In the genomic region with DNA sequence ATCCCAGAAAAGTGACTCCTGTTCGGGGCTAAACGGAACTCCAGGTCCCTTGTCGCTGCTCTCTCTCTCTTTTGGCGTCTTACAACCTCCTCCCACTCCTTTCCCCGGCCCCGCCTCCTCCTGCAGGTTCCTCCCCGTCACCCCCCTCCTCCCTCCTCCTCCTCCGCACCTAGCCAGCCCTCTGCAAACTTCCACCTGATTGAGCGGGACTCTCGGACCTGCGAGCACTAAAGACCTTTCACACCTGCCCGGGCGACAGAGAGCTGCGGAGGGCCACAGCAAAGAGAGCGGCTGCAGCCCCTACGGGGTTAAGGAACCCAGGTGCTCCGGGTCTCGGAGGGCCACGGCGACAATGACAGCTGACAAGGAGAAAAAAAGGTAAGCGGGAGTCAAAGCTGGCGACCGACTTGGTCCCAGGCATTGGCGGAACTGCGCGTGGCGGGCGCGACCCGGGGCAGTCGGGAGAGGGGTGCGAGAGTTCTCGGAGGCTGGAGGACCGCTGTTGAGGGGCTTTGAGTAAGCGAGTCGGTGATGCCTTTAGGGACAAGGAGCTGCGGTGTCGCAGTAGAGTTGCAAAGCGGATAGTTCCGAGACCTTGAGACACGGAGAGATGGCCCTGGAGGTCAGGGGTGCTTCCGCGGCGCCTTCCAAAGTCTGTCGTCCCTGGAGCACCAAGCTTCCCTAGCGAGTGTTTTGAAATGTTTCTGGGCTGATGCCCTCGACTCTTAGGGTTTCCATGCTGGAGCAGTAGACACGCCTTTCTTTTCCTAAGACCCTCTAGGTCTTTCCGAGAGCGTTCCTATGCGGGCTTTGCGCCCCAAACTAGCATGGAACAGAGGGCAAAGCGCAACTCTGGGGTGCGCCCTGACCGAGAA, we compare ENCODE assay signal across 7 mouse cellular contexts. TPM values are rescaled to one million over a fixed set of nuclear protein-coding genes. Genes with fewer than 3 reads are reported as not detected.
A peak's percentile ranks its signal among the peaks of the same experiment; 100 is the strongest.
DNase-seq lines count a peak whose midpoint lies in the region; ATAC-seq and TF ChIP-seq lines count a peak whose summit lies in the region.

No protein-coding gene starts in this region.

- peak; percentile 75 for ATAC-seq in intestine, embryonic 16.5 days
- ATAC-seq in neural tube, embryonic 13.5 days (ENCODE audit: low read depth): peak; percentile 37; the same call in 1 of the 2 replicates

- no peak for TF ChIP-seq POLR2A in bone marrow, adult 2 months (IDR thresholded peaks at IDR 0.05; ENCODE audit: borderline replicate concordance, control insufficient read depth, low read depth, low read length)

- H3K4me2 ChIP-seq in intestine, embryonic 16.5 days (ENCODE audit: low read depth, low read length): peak overlapping the region; percentile 91
- peak overlapping the region; percentile 91 for H3K4me2 ChIP-seq in neural tube, embryonic 13.5 days

- no peak for TF ChIP-seq CTCF in bone marrow, adult 2 months (IDR thresholded peaks at IDR 0.05; ENCODE audit: control insufficient read depth, insufficient read depth, low read length)

- H3K27me3 ChIP-seq in intestine, embryonic 16.5 days (replicated peaks; ENCODE audit: control insufficient read depth, insufficient read depth, low read length): peaks cover 23% of the 10 kb centered on the region
- peaks cover 76% of the 10 kb centered on the region for H3K27me3 ChIP-seq in neural tube, embryonic 13.5 days

- no peak overlapping the region; the same call in 1 of the 2 replicates for H3K27ac ChIP-seq in bone marrow, adult 2 months (ENCODE audit: control insufficient read depth, insufficient read depth, low read depth, low read length, poor library complexity)
- H3K27ac ChIP-seq in intestine, embryonic 16.5 days (ENCODE audit: low read length): no peak overlapping the region
- 0 out of 2 replicates have a peak overlapping the region, but pooled peaks have one; percentile 23 for H3K27ac ChIP-seq in neural tube, embryonic 13.5 days (replicated peaks)

- no peaks in the 10 kb centered on the region for H3K9me3 ChIP-seq in intestine, embryonic 16.5 days (ENCODE audit: control insufficient read depth, low read length)
- H3K9me3 ChIP-seq in neural tube, embryonic 13.5 days: no peaks in the 10 kb centered on the region

- DNase-seq in Muller cell, postnatal 12 days (ENCODE audit: inconsistent ontology term): peak; percentile 78
- DNase-seq in heart, adult 11 months: peak; percentile 98
- peak; percentile 88 to 92 for DNase-seq in lung, adult 18-20 months
- peak; percentile 75 for DNase-seq in thymus, postnatal 25 days

- peak overlapping the region; percentile 45 for H3K4me3 ChIP-seq in bone marrow, adult 2 months (replicated peaks; ENCODE audit: control insufficient read depth, low read depth, low read length)
- peak overlapping the region; percentile 61 for H3K4me3 ChIP-seq in intestine, embryonic 16.5 days (ENCODE audit: low read length)
- H3K4me3 ChIP-seq in neural tube, embryonic 13.5 days: peak overlapping the region; percentile 48

- peak overlapping the region; percentile 61 for H3K9ac ChIP-seq in intestine, embryonic 16.5 days (ENCODE audit: low read depth, low read length)
- H3K9ac ChIP-seq in neural tube, embryonic 13.5 days: peak overlapping the region; percentile 61

- WGBS in bone marrow, adult 2 months: under 1% methylated on average over 55 of the region's 55 CpGs
- WGBS in intestine, embryonic 16.5 days: under 1% methylated on average over 55 of the region's 55 CpGs
- under 1% methylated on average over 55 of the region's 55 CpGs for WGBS in neural tube, embryonic 13.5 days

- H3K4me1 ChIP-seq in bone marrow, adult 2 months (ENCODE audit: control insufficient read depth, insufficient read depth, low read length): no peaks in the 10 kb centered on the region
- H3K4me1 ChIP-seq in intestine, embryonic 16.5 days (ENCODE audit: control insufficient read depth, insufficient read depth, low read length): peaks cover 12% of the 10 kb centered on the region; the same call in 1 of the 2 replicates
- peaks cover 31% of the 10 kb centered on the region for H3K4me1 ChIP-seq in neural tube, embryonic 13.5 days (replicated peaks)

- no peaks in the 10 kb centered on the region for H3K36me3 ChIP-seq in intestine, embryonic 16.5 days (ENCODE audit: control insufficient read depth, insufficient read depth, low read length)
- H3K36me3 ChIP-seq in neural tube, embryonic 13.5 days: no peaks in the 10 kb centered on the region

RNA-seq across cellular contexts. Expression of a gene that starts 0.7 kb away (rescaled TPM):
- polyA plus RNA-seq in bone marrow, adult 2 months (2011; ENCODE audit: insufficient read depth, insufficient read length, low replicate concordance, missing spikeins): 12.7 and 28.0 TPM in 2 replicates
- 4.0 and 4.7 TPM in 2 replicates for polyA plus RNA-seq in intestine, embryonic 16.5 days (2015; fragmentation: Nextera tagmentation; extraction: Ambion mirVana)
- polyA plus RNA-seq in neural tube, embryonic 13.5 days (2015; fragmentation: Nextera tagmentation; extraction: Ambion mirVana): 5.5 and 5.8 TPM in 2 replicates
